Mouse (Mus musculus): ENCODE results near the gene Lrrc45.

GRCm38 (mm10) chr11:120760236-120760635 lies 46.5 kb downstream of the Lrrc45 start:
- TF ChIP-seq ELF1 (IDR thresholded peaks at IDR 0.05; ENCODE audit: low read depth, low read length) (no peak), NELFE (IDR thresholded peaks at IDR 0.05; ENCODE audit: low read depth, low read length) (no peak), RCOR1 (IDR thresholded peaks at IDR 0.05; ENCODE audit: low read depth, low read length) (no peak), CTCF (IDR thresholded peaks at IDR 0.05 in 2 of 3, conservative IDR thresholded peaks at IDR 0.05 in 1 of 3; ENCODE audit: control insufficient read depth in 1 of 3, insufficient read depth in 1 of 3, low read depth in 2 of 3, low read length in 3 of 3, poor library complexity in 1 of 3, severe bottlenecking in 1 of 3) (no peak), POLR2A (IDR thresholded peaks at IDR 0.05; ENCODE audit: control insufficient read depth in 1 of 2, insufficient read depth in 1 of 2, low read depth in 1 of 2, low read length in 2 of 2, poor library complexity in 1 of 2) (no peak), MXI1 (IDR thresholded peaks at IDR 0.05; ENCODE audit: low read depth, low read length) (no peak), SMC3 (IDR thresholded peaks at IDR 0.05; ENCODE audit: low read depth, low read length) (no peak), MAZ (IDR thresholded peaks at IDR 0.05; ENCODE audit: low read depth, low read length) (no peak), BHLHE40 (IDR thresholded peaks at IDR 0.05; ENCODE audit: borderline replicate concordance, low read depth, low read length) (no peak), HCFC1 (IDR thresholded peaks at IDR 0.05; ENCODE audit: low read depth, low read length) (no peak), UBTF (IDR thresholded peaks at IDR 0.05; ENCODE audit: borderline replicate concordance, insufficient read depth, low read depth, low read length) (no peak), ZMIZ1 (IDR thresholded peaks at IDR 0.05; ENCODE audit: low read depth, low read length) (no peak), MAFK (IDR thresholded peaks at IDR 0.05; ENCODE audit: borderline replicate concordance, low read depth, low read length) (no peak)

All from MEL (cell line).